Mouse (Mus musculus) urinary bladder, postnatal 25 days (tissue): ENCODE data around the gene Slc23a2.

Source experiments
- DNase-seq: peaks from one replicate; pipeline ENCODE4 v3.0.0; 2022; ENCODE audit warnings: low spot score

The Slc23a2 gene

DNA sequence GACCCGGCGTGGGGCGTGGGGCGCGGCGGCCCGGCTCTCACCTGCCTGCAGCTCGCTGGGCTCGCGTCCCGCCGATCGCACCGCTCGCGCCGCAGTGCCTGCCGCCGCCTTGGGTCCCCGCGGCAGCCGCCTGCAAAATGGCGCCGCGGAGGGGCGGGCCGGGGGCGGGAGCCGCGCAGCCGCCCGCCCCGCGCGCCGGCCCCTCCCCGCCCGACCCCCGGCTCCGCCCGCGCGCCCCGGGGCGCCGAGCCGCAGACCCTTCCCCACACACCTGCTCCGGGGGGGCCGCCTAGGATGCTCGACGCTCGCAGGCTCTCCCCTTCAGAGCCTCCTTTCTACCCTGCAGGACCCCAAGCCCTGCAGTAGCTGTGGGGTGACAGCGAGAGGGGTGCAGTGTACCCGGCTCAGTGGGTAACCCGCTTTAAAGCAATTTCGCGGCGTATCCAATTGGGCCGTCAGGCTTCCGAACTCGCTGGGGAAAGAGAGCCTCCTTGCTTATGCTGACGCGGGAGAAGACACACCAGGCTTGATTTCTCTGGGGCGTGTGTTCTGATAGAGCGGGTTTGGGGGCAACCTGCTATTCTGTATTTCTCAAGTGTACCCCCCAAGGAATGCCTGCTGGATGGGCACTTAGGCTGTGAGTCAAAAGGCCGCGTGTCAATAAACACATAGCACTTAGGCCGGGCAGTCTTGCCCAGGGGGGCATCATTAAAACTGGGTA, at the start of gene Slc23a2:
TSS of gene Slc23a2 (minus strand) at position 138 of the 721 bp plus-strand sequence.
- DNase-seq: peak; percentile 52

- DNase-seq: no peak
Measured at GRCm38 (mm10) chr2:132190602-132191161, 45.8 kb upstream of the Slc23a2 start.

DNA sequence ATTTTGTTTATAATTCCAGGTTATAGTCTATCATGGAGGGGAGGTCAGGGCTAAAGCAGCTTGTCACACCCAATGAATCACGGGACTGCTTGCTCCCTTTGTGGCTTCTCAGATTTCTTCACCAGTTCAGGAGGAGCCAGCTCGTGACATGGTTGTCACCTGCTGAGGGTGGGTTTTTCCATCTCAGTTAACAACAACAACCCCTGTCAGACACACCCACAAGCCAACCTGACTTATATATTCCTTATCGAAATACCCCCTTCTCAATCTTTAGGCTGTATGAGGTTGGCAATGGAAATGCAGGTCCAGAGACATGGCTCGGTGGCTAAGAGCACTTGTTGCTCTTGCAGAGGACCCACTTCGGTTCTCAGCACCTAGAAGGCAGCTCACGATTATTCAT, 39.0 kb upstream of the Slc23a2 start:
- DNase-seq: no peak

- no peak for DNase-seq
Measured at GRCm38 (mm10) chr2:132180463-132181205, 35.7 kb upstream of the Slc23a2 start.

GRCm38 (mm10) chr2:132179371-132179770, 34.5 kb upstream of the Slc23a2 start:
- DNase-seq: no peak

GRCm38 (mm10) chr2:132177406-132177805, 32.5 kb upstream of the Slc23a2 start:
- no peak for DNase-seq

GRCm38 (mm10) chr2:132176289-132176848, 31.5 kb upstream of the Slc23a2 start:
- no peak for DNase-seq

- no peak for DNase-seq
Measured at GRCm38 (mm10) chr2:132174048-132174447, 29.1 kb upstream of the Slc23a2 start.

DNA sequence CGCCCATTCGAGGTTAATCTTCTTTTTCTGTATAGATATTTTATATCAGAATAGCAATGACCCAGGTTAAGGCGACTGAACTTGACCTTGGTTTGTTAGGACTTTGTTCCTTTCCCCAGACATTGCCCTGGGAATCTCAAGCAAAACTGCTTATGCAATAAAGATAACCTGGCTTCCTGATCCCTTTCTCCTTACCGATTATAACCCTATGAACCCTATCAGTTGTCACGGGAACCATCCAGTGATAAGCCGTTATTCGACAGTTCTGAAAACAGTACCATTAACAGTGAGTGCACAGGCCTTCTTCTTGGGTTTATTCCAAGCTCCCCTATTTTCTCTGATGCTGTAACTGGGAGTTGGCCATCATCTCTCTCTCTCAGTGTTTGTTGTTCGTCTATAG, 27.0 kb upstream of the Slc23a2 start:
- no peak for DNase-seq

- no peak for DNase-seq
Measured at GRCm38 (mm10) chr2:132169150-132169549, 24.2 kb upstream of the Slc23a2 start.

DNA sequence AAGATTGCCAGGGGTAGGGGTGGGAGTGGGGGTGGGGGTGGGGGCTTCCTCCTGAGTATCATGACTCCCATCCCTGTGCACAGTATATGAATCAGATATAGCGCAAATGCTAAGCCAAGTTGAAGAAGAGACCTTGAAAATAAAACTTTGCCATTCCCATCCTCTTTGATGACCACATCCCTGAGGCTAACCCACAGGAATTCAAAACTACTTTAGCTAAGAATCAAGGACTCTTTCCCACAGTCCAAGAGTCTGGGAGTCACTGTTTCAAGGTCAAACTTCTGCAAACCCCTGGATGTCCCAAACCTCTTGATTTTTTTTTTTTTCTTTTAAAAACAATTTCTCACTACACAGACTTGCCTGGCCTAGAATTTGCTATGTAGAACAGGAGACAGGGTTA, 18.7 kb upstream of the Slc23a2 start:
- DNase-seq: no peak

DNA sequence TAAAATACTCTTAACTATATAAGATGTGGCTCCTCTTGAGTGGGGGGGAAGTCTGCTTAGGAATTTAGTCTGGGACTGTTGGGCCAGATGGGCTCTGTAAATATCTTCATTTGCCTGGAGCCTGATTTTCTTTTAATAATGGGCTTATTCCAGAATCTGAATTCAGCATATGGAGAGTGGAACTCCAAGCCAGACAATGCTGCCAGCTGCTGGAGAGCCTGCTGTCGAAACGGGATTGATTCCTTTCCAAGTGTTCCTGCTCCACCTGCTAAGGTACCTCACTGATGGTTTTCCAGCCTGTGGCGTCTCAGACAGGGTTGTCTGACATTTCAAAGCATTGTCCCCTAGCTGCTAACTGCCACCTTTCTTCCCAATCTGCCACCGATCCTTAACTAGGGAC, 12.6 kb upstream of the Slc23a2 start:
- no peak for DNase-seq

DNA sequence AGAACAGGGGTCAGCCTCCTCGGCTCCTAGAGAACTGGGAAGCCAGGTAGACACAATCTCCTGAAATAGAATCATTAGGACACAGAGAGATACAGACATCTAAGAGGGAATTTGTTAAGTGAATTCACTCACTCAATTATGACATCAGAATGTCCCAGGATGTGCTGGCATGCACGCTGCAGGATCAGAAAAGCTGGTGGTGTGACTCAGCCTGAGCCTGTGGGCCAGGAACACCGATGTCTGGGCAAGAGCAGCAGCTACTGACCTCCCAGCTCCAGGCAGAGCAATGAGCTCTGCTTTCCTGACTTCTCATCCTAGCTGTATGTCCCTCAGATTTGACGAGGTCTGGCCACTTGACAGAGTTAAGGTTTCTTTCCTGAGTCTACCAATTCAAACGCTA, 7.8 kb upstream of the Slc23a2 start:
- DNase-seq: no peak

GRCm38 (mm10) chr2:132151592-132151991, 6.7 kb upstream of the Slc23a2 start:
- DNase-seq: no peak

DNA sequence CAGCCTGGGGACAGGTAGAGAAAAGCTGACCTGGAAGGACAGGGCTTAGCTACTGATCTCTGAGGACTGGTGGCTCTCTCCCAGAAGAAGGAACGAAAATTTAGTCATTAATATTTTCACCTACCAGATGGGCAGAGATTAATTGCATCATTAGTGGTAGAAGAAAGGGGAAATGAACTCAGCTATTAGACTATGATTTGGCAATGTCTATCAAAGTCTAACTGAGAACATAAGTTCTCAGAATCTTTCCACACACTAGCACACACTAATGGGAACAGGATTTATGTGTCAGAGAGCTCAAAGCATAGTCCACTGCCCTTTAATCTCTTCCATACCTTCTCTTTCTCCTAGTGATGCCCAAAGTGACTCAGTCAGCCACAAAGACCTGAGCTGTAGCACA, 6.0 kb upstream of the Slc23a2 start:
- DNase-seq: no peak

GRCm38 (mm10) chr2:132146502-132146901, 1.6 kb upstream of the Slc23a2 start:
- no peak for DNase-seq

- DNase-seq: no peak
Measured at GRCm38 (mm10) chr2:132143943-132144927, 673 bp downstream of the Slc23a2 start.

- DNase-seq: no peak
Measured at GRCm38 (mm10) chr2:132142606-132143005, 2.3 kb downstream of the Slc23a2 start.

GRCm38 (mm10) chr2:132140536-132140935, 4.4 kb downstream of the Slc23a2 start:
- no peak for DNase-seq

- no peak for DNase-seq
Measured at GRCm38 (mm10) chr2:132139099-132139498, 5.8 kb downstream of the Slc23a2 start.

DNA sequence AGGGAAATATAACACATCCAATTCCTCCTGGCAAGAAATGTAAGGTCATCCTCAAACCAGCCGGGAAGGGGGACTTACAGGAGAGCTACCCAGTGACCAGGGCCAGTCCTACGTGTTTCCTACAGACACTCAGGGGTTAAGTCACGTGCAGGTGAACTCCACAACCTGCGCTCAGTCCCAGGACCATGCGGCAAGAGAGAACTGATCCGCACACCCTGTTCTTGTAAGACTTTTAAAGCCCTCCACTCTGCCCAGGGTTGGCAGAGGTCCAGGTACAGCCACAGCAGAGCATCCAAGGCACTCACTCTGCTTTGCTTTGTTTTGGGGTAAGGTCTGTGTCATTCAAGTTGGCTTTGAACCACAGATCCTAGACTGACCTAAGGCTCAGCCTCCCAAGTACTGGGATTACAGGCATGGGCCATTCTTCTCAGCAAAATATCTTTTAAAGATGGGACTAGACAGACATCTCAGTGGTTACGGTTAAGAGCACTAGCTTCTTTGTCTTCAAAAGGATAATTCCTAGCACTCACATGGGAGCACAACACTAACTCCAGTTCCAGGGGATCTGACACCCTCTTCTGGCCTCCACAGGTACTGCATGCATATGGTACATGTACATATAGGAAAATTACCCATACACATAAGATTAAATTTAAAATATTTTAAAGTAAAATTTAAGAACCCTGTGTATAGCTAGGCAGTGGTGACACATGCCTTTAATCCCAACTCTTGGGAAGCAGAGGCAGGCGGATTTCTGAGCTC, 8.9 kb downstream of the Slc23a2 start:
- DNase-seq: no peak
